In the genomic region with DNA sequence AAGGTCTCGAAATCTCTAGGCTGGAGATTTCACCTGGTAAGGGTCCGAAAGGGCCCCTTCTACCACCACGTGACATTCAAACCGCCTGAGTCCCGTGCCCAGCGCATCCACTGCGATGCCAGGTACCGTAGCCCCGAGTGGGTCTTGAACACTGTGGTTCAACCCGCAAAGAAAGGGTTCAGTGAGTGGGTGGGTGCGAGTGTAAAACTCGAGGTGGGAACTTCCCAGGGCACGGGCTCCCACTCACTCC, we compare ENCODE assay signal across 8 mouse cellular contexts. TPM values are rescaled to one million over a fixed set of nuclear protein-coding genes. Genes with fewer than 3 reads are reported as not detected.
A peak's percentile ranks its signal among the peaks of the same experiment; 100 is the strongest.
DNase-seq lines count a peak whose midpoint lies in the region; ATAC-seq and TF ChIP-seq lines count a peak whose summit lies in the region.

No protein-coding gene starts in this region.

- peak; percentile 22; the same call in 1 of the 2 replicates for ATAC-seq in embryonic facial prominence, embryonic 15.5 days (ENCODE audit: insufficient number of reproducible peaks, low FRiP score, low TSS enrichment, low read depth)
- ATAC-seq in limb, embryonic 11.5 days (ENCODE audit: insufficient number of reproducible peaks, low FRiP score, low TSS enrichment, low read depth): no peak
- no peak for ATAC-seq in neural tube, embryonic 14.5 days (ENCODE audit: low read depth)

- peak overlapping the region; percentile 68 for H3K4me3 ChIP-seq in lung, adult 2 months (replicated peaks; ENCODE audit: extremely low read depth, low read depth, low read length)
- H3K4me3 ChIP-seq in embryonic facial prominence, embryonic 15.5 days (replicated peaks): peak overlapping the region; percentile 50
- peak overlapping the region; percentile 35 for H3K4me3 ChIP-seq in limb, embryonic 11.5 days (ENCODE audit: low read depth, low read length)
- H3K4me3 ChIP-seq in neural tube, embryonic 14.5 days (ENCODE audit: low read depth, low read length): peak overlapping the region; percentile 20

- H3K4me1 ChIP-seq in lung, adult 2 months (ENCODE audit: control insufficient read depth, insufficient read depth, low read length): peaks cover 3% of the 10 kb centered on the region; the same call in 1 of the 2 replicates
- peaks cover 21% of the 10 kb centered on the region for H3K4me1 ChIP-seq in embryonic facial prominence, embryonic 15.5 days
- peaks cover 9% of the 10 kb centered on the region for H3K4me1 ChIP-seq in limb, embryonic 11.5 days (ENCODE audit: control insufficient read depth, insufficient read depth, low read length)
- peaks cover 12% of the 10 kb centered on the region for H3K4me1 ChIP-seq in neural tube, embryonic 14.5 days (ENCODE audit: control insufficient read depth, insufficient read depth, low read length)

- WGBS in lung, adult 2 months: under 1% methylated on average over 13 of the region's 13 CpGs
- 0% methylated on average over 13 of the region's 13 CpGs for WGBS in embryonic facial prominence, embryonic 15.5 days
- under 1% methylated on average over 13 of the region's 13 CpGs for WGBS in limb, embryonic 11.5 days
- WGBS in neural tube, embryonic 14.5 days: under 1% methylated on average over 13 of the region's 13 CpGs

- TF ChIP-seq CTCF in lung, adult 2 months (IDR thresholded peaks at IDR 0.05; ENCODE audit: insufficient read depth, low read length): no peak

- H3K9me3 ChIP-seq in embryonic facial prominence, embryonic 15.5 days (replicated peaks): no peaks in the 10 kb centered on the region
- H3K9me3 ChIP-seq in limb, embryonic 11.5 days (ENCODE audit: control insufficient read depth, low read length): no peaks in the 10 kb centered on the region
- no peaks in the 10 kb centered on the region for H3K9me3 ChIP-seq in neural tube, embryonic 14.5 days (ENCODE audit: control insufficient read depth, low read length)

- peak overlapping the region; percentile 93 for H3K4me2 ChIP-seq in embryonic facial prominence, embryonic 15.5 days (replicated peaks)
- peak overlapping the region; percentile 80 for H3K4me2 ChIP-seq in limb, embryonic 11.5 days (ENCODE audit: low read depth, severe bottlenecking)
- H3K4me2 ChIP-seq in neural tube, embryonic 14.5 days (ENCODE audit: low read depth, low read length): peak overlapping the region; percentile 44

- no peak for TF ChIP-seq POLR2A in lung, adult 2 months (IDR thresholded peaks at IDR 0.05; ENCODE audit: borderline replicate concordance, extremely low read depth, low read depth, low read length)

- no peak for DNase-seq in lung, adult 2 months
- no peak for DNase-seq in lung, postnatal 36 days
- peak; percentile 58 for DNase-seq in limb, embryonic 11.5 days (ENCODE audit: low spot score)
- no peak for DNase-seq in frontal cortex, postnatal 10 days (ENCODE audit: low spot score in 2 of 2)
- DNase-seq in frontal cortex, adult 2 months (ENCODE audit: extremely low spot score in 1 of 2, low spot score in 1 of 2): no peak
- no peak for DNase-seq in testis, postnatal 10 days (ENCODE audit: low spot score)

- H3K27ac ChIP-seq in embryonic facial prominence, embryonic 15.5 days (replicated peaks): no peak overlapping the region
- H3K27ac ChIP-seq in limb, embryonic 11.5 days (replicated peaks; ENCODE audit: low read depth, low read length): no peak overlapping the region
- no peak overlapping the region for H3K27ac ChIP-seq in neural tube, embryonic 14.5 days (ENCODE audit: low read depth, low read length)

- H3K36me3 ChIP-seq in embryonic facial prominence, embryonic 15.5 days: no peaks in the 10 kb centered on the region
- no peaks in the 10 kb centered on the region for H3K36me3 ChIP-seq in limb, embryonic 11.5 days (ENCODE audit: control insufficient read depth, insufficient read depth, low read length)
- H3K36me3 ChIP-seq in neural tube, embryonic 14.5 days (ENCODE audit: control insufficient read depth, insufficient read depth, low read length): no peaks in the 10 kb centered on the region

- H3K9ac ChIP-seq in embryonic facial prominence, embryonic 15.5 days: peak overlapping the region; percentile 31; the same call in 1 of the 2 replicates
- H3K9ac ChIP-seq in limb, embryonic 11.5 days (ENCODE audit: low read length): no peak overlapping the region
- no peak overlapping the region for H3K9ac ChIP-seq in neural tube, embryonic 14.5 days (replicated peaks; ENCODE audit: low read depth, low read length)

- peaks cover 26% of the 10 kb centered on the region for H3K27me3 ChIP-seq in embryonic facial prominence, embryonic 15.5 days
- peaks cover 32% of the 10 kb centered on the region for H3K27me3 ChIP-seq in limb, embryonic 11.5 days (ENCODE audit: control insufficient read depth, insufficient read depth, low read length)
- H3K27me3 ChIP-seq in neural tube, embryonic 14.5 days (ENCODE audit: control insufficient read depth, insufficient read depth, low read length): peaks cover 21% of the 10 kb centered on the region

RNA-seq across cellular contexts. Expression of a gene that starts 0.7 kb away (rescaled TPM):
- 10.7 and 12.4 TPM in 2 replicates for polyA plus RNA-seq in lung, adult 2 months (2012; rRNA removed)
- polyA plus RNA-seq in embryonic facial prominence, embryonic 15.5 days (2015; fragmentation: Nextera tagmentation; extraction: Ambion mirVana): 4.5 and 5.1 TPM in 2 replicates
- polyA plus RNA-seq in limb, embryonic 11.5 days (2014; fragmentation: Nextera tagmentation; extraction: Ambion mirVana): 0.11 TPM in 1 of 2 replicates, not detected in the other
- polyA plus RNA-seq in neural tube, embryonic 14.5 days (2014; fragmentation: Nextera tagmentation; extraction: Ambion mirVana): not detected in 2 replicates
- 0.38 and 0.46 TPM in 2 replicates for polyA plus RNA-seq in frontal cortex, adult 2 months (2012; rRNA removed)

RNA-seq across cellular contexts. Expression of a gene that starts 45.8 kb away (rescaled TPM):
- polyA plus RNA-seq in lung, adult 2 months (2012; rRNA removed): 0.49 TPM in 1 of 2 replicates, not detected in the other
- polyA plus RNA-seq in embryonic facial prominence, embryonic 15.5 days (2015; fragmentation: Nextera tagmentation; extraction: Ambion mirVana): 5.2 and 6.3 TPM in 2 replicates
- polyA plus RNA-seq in limb, embryonic 11.5 days (2014; fragmentation: Nextera tagmentation; extraction: Ambion mirVana): not detected in 2 replicates
- not detected in 2 replicates for polyA plus RNA-seq in neural tube, embryonic 14.5 days (2014; fragmentation: Nextera tagmentation; extraction: Ambion mirVana)
- not detected in 2 replicates for polyA plus RNA-seq in frontal cortex, adult 2 months (2012; rRNA removed)
